Mouse (Mus musculus) right cerebral cortex, adult 18-20 months (tissue): ENCODE measurements at regions not wholly inside any gene's neighbourhood (a gene's known extent, or its start where the extent isn't known, plus 50 kb on each side); places are given as distances from the start of the nearest gene placed in this dataset.

Experiments
- DNase-seq: peaks from one replicate; pipeline ENCODE4 v3.0.0; 2022; ENCODE audit warnings: mixed read lengths

GRCm38 (mm10) chr1:100551293-100551692 is 778.7 kb downstream of the Cntnap5b start:
- DNase-seq, result no peak

DNA sequence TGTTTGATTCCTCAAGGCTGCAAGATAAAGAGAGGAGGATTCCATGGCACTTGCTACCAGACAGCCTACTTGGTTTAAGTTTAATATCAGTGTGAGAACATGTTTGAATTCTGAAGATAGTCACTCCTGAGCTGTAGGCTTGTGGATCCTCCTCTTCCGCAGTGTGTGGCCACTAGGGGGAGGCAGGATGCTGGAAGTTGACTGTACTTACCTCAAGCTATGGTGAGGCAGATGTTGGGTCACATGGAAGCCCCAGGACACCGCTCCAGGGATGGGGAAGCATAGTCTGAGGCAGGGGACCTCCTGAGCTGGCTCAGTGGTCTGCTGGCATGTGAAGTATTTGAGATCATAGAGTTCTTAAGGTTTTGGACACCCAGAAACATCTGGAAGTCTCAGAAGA is 784.4 kb downstream of the Cntnap5b start:
- peak; percentile 41 for DNase-seq
